Mouse (Mus musculus) CH12.LX (cell line): ENCODE data around the gene Atp4a. TPM values are rescaled to one million over a fixed set of nuclear protein-coding genes. Genes with fewer than 3 reads are reported as not detected.

Source experiments
- DNase-seq: peaks from one replicate; pipeline ENCODE4 v3.0.0-alpha.2; 2013; ENCODE audit errors: extremely low read depth
- H3K27ac ChIP-seq: 2 replicates; pipeline ENCODE4 v1.5.1; 2012; ENCODE audit warnings: low read depth, mild to moderate bottlenecking, control low read depth, moderate library complexity; ENCODE audit not compliant: insufficient read depth
- H3K27me3 ChIP-seq: replicated peaks from 2 replicates; pipeline ENCODE3; 2012; ENCODE audit warnings: inconsistent platforms
- H3K36me3 ChIP-seq, 2 experiments: replicated peaks in 1 of 2; 2 replicates each; pipeline versions ENCODE3 to v1.6.1; 2012; ENCODE audit warnings: inconsistent platforms in 1 of 2, low read length in 1 of 2, mild to moderate bottlenecking in 1 of 2, mixed read lengths in 1 of 2, moderate library complexity in 1 of 2; ENCODE audit not compliant: control insufficient read depth in 1 of 2, insufficient read depth in 1 of 2
- H3K4me1 ChIP-seq, 2 experiments: 2 replicates each; pipeline ENCODE4 v1.6.1; 2012; ENCODE audit warnings: inconsistent platforms in 1 of 2, moderate library complexity in 1 of 2; ENCODE audit not compliant: insufficient read depth in 2 of 2, control insufficient read depth in 1 of 2
- H3K4me2 ChIP-seq: 2 replicates; pipeline ENCODE4 v1.6.1; 2012; ENCODE audit warnings: low read depth, mild to moderate bottlenecking, control low read depth; ENCODE audit not compliant: poor library complexity, insufficient read depth, severe bottlenecking
- H3K4me3 ChIP-seq, 3 experiments: fragments of 150-350 bp in 1 of 3; sonication (generic) in 1 of 3; replicated peaks in 1 of 3; 2 replicates each; pipeline versions ENCODE3 to v1.5.1; 2011 to 2012; ENCODE audit warnings: low read depth in 2 of 3, low read length in 2 of 3, mild to moderate bottlenecking in 2 of 3, moderate library complexity in 2 of 3, control low read depth in 1 of 3, improper control_type of control experiment in 1 of 3, inconsistent platforms in 1 of 3, mixed read lengths in 1 of 3; ENCODE audit not compliant: poor library complexity in 1 of 3
- H3K79me2 ChIP-seq: replicated peaks from 2 replicates; pipeline ENCODE4 v1.6.1; 2012; ENCODE audit warnings: mild to moderate bottlenecking, moderate library complexity; ENCODE audit not compliant: control insufficient read depth, poor library complexity, insufficient read depth, severe bottlenecking; ENCODE audit errors: extremely low read depth
- H3K9ac ChIP-seq: 2 replicates; pipeline ENCODE4 v1.6.1; 2012; ENCODE audit warnings: low read depth, mild to moderate bottlenecking, control low read depth, moderate library complexity; ENCODE audit not compliant: insufficient read depth
- H3K9me3 ChIP-seq: replicated peaks from 2 replicates; pipeline ENCODE3; 2012; ENCODE audit warnings: low read length, inconsistent platforms, mixed read lengths
- BHLHE40 ChIP-seq: IDR thresholded peaks from 2 replicates; pipeline ENCODE4 v1.6.1; 2011; ENCODE audit warnings: mild to moderate bottlenecking, low read depth, low read length, improper control_type of control experiment
- CHD2 ChIP-seq: IDR thresholded peaks from 2 replicates; pipeline ENCODE4 v1.6.1; 2011; ENCODE audit warnings: low read length, improper control_type of control experiment
- CTCF ChIP-seq, 2 experiments: IDR thresholded peaks in 1 of 2; conservative IDR thresholded peaks in 1 of 2; 2 replicates each; pipeline ENCODE4 v1.5.1; 2011 to 2012; ENCODE audit warnings: low read depth in 2 of 2, low read length in 2 of 2, improper control_type of control experiment in 1 of 2, inconsistent platforms in 1 of 2, mild to moderate bottlenecking in 1 of 2, moderate library complexity in 1 of 2
- E2F4 ChIP-seq: IDR thresholded peaks from 2 replicates; pipeline ENCODE4 v1.6.1; 2011; ENCODE audit warnings: low read depth, low read length, improper control_type of control experiment; ENCODE audit not compliant: insufficient replicate concordance
- ELF1 ChIP-seq: IDR thresholded peaks from 2 replicates; pipeline ENCODE4 v1.6.1; 2014; ENCODE audit warnings: low read depth, mild to moderate bottlenecking, inconsistent platforms, low read length, improper control_type of control experiment
- EP300 ChIP-seq: IDR thresholded peaks from 2 replicates; pipeline ENCODE4 v1.6.1; 2011; ENCODE audit warnings: low read length, improper control_type of control experiment
- GABPA ChIP-seq: IDR thresholded peaks from 2 replicates; pipeline ENCODE4 v1.6.1; 2012; ENCODE audit warnings: low read depth, low read length, improper control_type of control experiment, inconsistent platforms; ENCODE audit not compliant: insufficient replicate concordance
- JUND ChIP-seq: conservative IDR thresholded peaks from 2 replicates; pipeline ENCODE4 v1.6.1; 2011; ENCODE audit warnings: low read depth, low read length, improper control_type of control experiment
- MAX ChIP-seq: IDR thresholded peaks from 2 replicates; pipeline ENCODE4 v1.6.1; 2011; ENCODE audit warnings: low read length, improper control_type of control experiment
- MAZ ChIP-seq: IDR thresholded peaks from 2 replicates; pipeline ENCODE4 v1.6.1; 2012; ENCODE audit warnings: low read depth, mild to moderate bottlenecking, inconsistent platforms, low read length, improper control_type of control experiment, moderate library complexity
- MEF2A ChIP-seq: IDR thresholded peaks from 2 replicates; pipeline ENCODE4 v1.6.1; 2014; ENCODE audit warnings: low read depth, mild to moderate bottlenecking, inconsistent platforms, low read length, improper control_type of control experiment, borderline replicate concordance
- MXI1 ChIP-seq: IDR thresholded peaks from 2 replicates; pipeline ENCODE4 v1.6.1; 2011; ENCODE audit warnings: mild to moderate bottlenecking, low read depth, low read length, improper control_type of control experiment
- MYC ChIP-seq: IDR thresholded peaks from 2 replicates; pipeline ENCODE4 v1.6.1; 2011; ENCODE audit warnings: low read depth, mild to moderate bottlenecking, improper control_type of control experiment, low read length
- NELFE ChIP-seq: IDR thresholded peaks from 2 replicates; pipeline ENCODE4 v1.6.1; 2011; ENCODE audit warnings: low read depth, low read length, improper control_type of control experiment
- NRF1 ChIP-seq: IDR thresholded peaks from 2 replicates; pipeline ENCODE4 v1.6.1; 2014; ENCODE audit warnings: low read depth, mild to moderate bottlenecking, inconsistent platforms, low read length, improper control_type of control experiment, moderate library complexity
- PAX5 ChIP-seq: IDR thresholded peaks from 2 replicates; pipeline ENCODE4 v1.6.1; 2012; ENCODE audit warnings: low read length, inconsistent platforms, mixed read lengths
- RAD21 ChIP-seq: IDR thresholded peaks from 2 replicates; pipeline ENCODE4 v1.6.1; 2011; ENCODE audit warnings: low read depth, mild to moderate bottlenecking, low read length, improper control_type of control experiment, moderate library complexity
- SIN3A ChIP-seq: IDR thresholded peaks from 2 replicates; pipeline ENCODE4 v1.6.1; 2012; ENCODE audit warnings: low read length, improper control_type of control experiment, inconsistent platforms
- TCF12 ChIP-seq: IDR thresholded peaks from 2 replicates; pipeline ENCODE4 v1.6.1; 2014; ENCODE audit warnings: low read depth, mild to moderate bottlenecking, inconsistent platforms, low read length, improper control_type of control experiment
- UBTF ChIP-seq: IDR thresholded peaks from 2 replicates; pipeline ENCODE4 v1.6.1; 2012; ENCODE audit warnings: low read depth, mild to moderate bottlenecking, inconsistent platforms, low read length, improper control_type of control experiment, moderate library complexity
- USF2 ChIP-seq: conservative IDR thresholded peaks from 2 replicates; pipeline ENCODE4 v1.6.1; 2011; ENCODE audit warnings: low read depth, low read length, improper control_type of control experiment
- ZC3H11A ChIP-seq: IDR thresholded peaks from 2 replicates; pipeline ENCODE4 v1.6.1; 2012; ENCODE audit warnings: low read depth, mild to moderate bottlenecking, inconsistent platforms, low read length, improper control_type of control experiment
- dilution Hi-C: fragments of 300-500 bp; cut with MboI; formaldehyde crosslinking; loops from 2 replicates; pipeline ENCODE4 v1.14.3; 2020; ENCODE audit warnings: low sequenced_read_pairs; ENCODE audit not compliant: extremely low pct_unique_long_range_greater_than_20kb, extremely low pct_ligation_motif_present
- in situ Hi-C: fragments of 300-500 bp; cut with MboI; formaldehyde crosslinking; loops from 3 replicates; pipeline ENCODE4 v1.14.3; 2019; ENCODE audit warnings: low sequenced_read_pairs, low pct_ligation_motif_present, low pct_unique_long_range_greater_than_20kb, mixed read lengths
- polyA plus RNA-seq: library from polyadenylated mRNA; unstranded; fragments of >175 nt; gene quantifications from 2 replicates; pipeline ENCODE4 v1.2.1, GENCODE M21; 2012; ENCODE audit warnings: low read depth; ENCODE audit not compliant: insufficient read length
- total RNA-seq, 2 experiments: library from RNA; depleted of rRNA; stranded (reverse); fragments of 300-350 nt in 1 of 2; fragments of >200 nt in 1 of 2; gene quantifications; 2 replicates each; pipeline ENCODE4 v1.2.3; 2012 to 2014

Atp4a gene
- total and polyA plus RNA-seq, 3 experiments, result 0.33 to 0.67 TPM; not detected in 1

- Histone ChIP-seq H3K27me3 (peaks cover 15% of the 10 kb centered on the region), H3K4me3 (no peak overlapping the region), H3K79me2 (no peaks in the 10 kb centered on the region), H3K9me3 (no peaks in the 10 kb centered on the region), H3K9ac (no peak overlapping the region), H3K4me1 (peaks cover 18 to 29% of the 10 kb centered on the region in 2 experiments), H3K27ac (no peak overlapping the region), H3K4me2 (no peak overlapping the region), H3K36me3 (no peaks in the 10 kb centered on the region)
- TF ChIP-seq PAX5, result no peak
- no peak for TF ChIP-seq MXI1
- no peak for TF ChIP-seq NELFE
- DNase-seq, result no peak
- in situ Hi-C loops (no loop called here), dilution Hi-C loops (no loop called here)
These were observed 5.7 kb downstream of the Atp4a start for GRCm38 (mm10) chr7:30717716-30718046.

GRCm38 (mm10) chr7:30719669-30720068 is 7.7 kb downstream of the Atp4a start:
- H3K36me3 ChIP-seq, result peaks cover 0 to 3% of the 10 kb centered on the region in 2 experiments
- no peak overlapping the region for H3K4me2 ChIP-seq
- in situ Hi-C loops (no loop called here), dilution Hi-C loops (no loop called here)
- no peak for TF ChIP-seq NELFE
- no peak for TF ChIP-seq JUND
- no peak for TF ChIP-seq USF2
- TF ChIP-seq NRF1, result no peak
- TF ChIP-seq GABPA, result no peak
- no peak for TF ChIP-seq MAZ
- no peak for TF ChIP-seq MEF2A
- no peak for TF ChIP-seq BHLHE40
- TF ChIP-seq EP300, result no peak
- no peak for TF ChIP-seq ZC3H11A
- H3K9me3 ChIP-seq, result no peaks in the 10 kb centered on the region
- H3K4me3 ChIP-seq, result no peak overlapping the region
- H3K4me1 ChIP-seq, result peaks cover 35 to 49% of the 10 kb centered on the region in 2 experiments
- H3K79me2 ChIP-seq, result no peaks in the 10 kb centered on the region
- no peak overlapping the region for H3K9ac ChIP-seq
- no peak for DNase-seq
- H3K27ac ChIP-seq, result no peak overlapping the region
- H3K27me3 ChIP-seq, result peaks cover 9% of the 10 kb centered on the region

GRCm38 (mm10) chr7:30721286-30721685 is 9.3 kb downstream of the Atp4a start:
- no peaks in the 10 kb centered on the region for H3K79me2 ChIP-seq
- H3K27ac ChIP-seq, result no peak overlapping the region
- H3K9ac ChIP-seq, result no peak overlapping the region
- no peak for DNase-seq
- no peak overlapping the region for H3K4me2 ChIP-seq
- no peaks in the 10 kb centered on the region for H3K9me3 ChIP-seq
- peaks cover 29 to 41% of the 10 kb centered on the region in 2 experiments for H3K4me1 ChIP-seq
- TF ChIP-seq RAD21 (no peak), CHD2 (no peak), SIN3A (no peak), MAX (no peak), CTCF (conservative IDR thresholded peaks at IDR 0.05 in 1 of 2, IDR thresholded peaks at IDR 0.05 in 1 of 2; ENCODE audit: low read depth in 2 of 2, low read length in 2 of 2) (no peak), E2F4 (no peak), NRF1 (no peak), TCF12 (no peak), BHLHE40 (no peak), ELF1 (no peak), EP300 (no peak), MYC (no peak), MXI1 (no peak), PAX5 (no peak), UBTF (no peak), ZC3H11A (no peak)
- H3K36me3 ChIP-seq, result peaks cover 0 to 17% of the 10 kb centered on the region in 2 experiments
- dilution Hi-C loops, result no loop called here
- H3K27me3 ChIP-seq, result no peaks in the 10 kb centered on the region
- in situ Hi-C loops, result no loop called here
- H3K4me3 ChIP-seq, result no peak overlapping the region
